Mouse (Mus musculus): Measurements from ENCODE around the gene Dlst.

GRCm38 (mm10) chr12:85158801-85159200 lies 48.2 kb downstream of the Dlst start:
- TF ChIP-seq POLR2A (IDR thresholded peaks at IDR 0.05; ENCODE audit: borderline replicate concordance, extremely low read depth, insufficient read depth, insufficient read length, poor library complexity, severe bottlenecking) = no peak
- TF ChIP-seq CTCF (IDR thresholded peaks at IDR 0.05; ENCODE audit: borderline replicate concordance, extremely low read depth, insufficient read depth, insufficient read length) = no peak
